Mouse (Mus musculus): ENCODE measurements at regions not wholly inside any gene's neighbourhood (a gene's known extent, or its start where the extent isn't known, plus 50 kb on each side); places are given as distances from the start of the nearest gene placed in this dataset.

DNA sequence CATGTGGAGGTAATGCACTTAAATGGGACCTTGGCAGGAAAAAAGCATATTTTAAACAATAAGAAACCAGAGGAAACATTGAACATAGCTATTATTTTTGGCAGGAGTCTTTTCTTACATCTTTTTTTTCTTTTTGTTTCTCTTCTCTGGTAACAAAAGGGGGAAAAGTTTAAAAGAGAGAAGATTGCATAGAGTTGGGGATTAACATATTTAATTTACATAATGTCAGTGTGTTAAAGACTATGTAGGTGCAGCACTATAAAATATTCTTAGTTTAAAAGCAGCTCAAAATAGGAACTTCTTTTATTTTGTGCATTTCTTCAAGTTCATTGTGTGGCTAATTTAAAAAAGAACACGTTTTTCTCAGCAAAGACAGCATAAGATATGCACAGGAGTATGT, 1087.5 kb downstream of the Cdh11 start:
- ATAC-seq (ENCODE audit: insufficient number of reproducible peaks, low FRiP score, low TSS enrichment), result no peak

- no peak for ATAC-seq (ENCODE audit: insufficient number of reproducible peaks, low FRiP score, low TSS enrichment)
These were observed 1094.5 kb downstream of the Cdh11 start for GRCm38 (mm10) chr8:101690901-101691300.

GRCm38 (mm10) chr8:101668921-101669320, 1116.5 kb downstream of the Cdh11 start:
- ATAC-seq (ENCODE audit: insufficient number of reproducible peaks, low FRiP score, low TSS enrichment), result no peak

- no peak for ATAC-seq (ENCODE audit: insufficient number of reproducible peaks, low FRiP score, low TSS enrichment)
These were observed 1122.6 kb downstream of the Cdh11 start for GRCm38 (mm10) chr8:101662874-101663273.

DNA sequence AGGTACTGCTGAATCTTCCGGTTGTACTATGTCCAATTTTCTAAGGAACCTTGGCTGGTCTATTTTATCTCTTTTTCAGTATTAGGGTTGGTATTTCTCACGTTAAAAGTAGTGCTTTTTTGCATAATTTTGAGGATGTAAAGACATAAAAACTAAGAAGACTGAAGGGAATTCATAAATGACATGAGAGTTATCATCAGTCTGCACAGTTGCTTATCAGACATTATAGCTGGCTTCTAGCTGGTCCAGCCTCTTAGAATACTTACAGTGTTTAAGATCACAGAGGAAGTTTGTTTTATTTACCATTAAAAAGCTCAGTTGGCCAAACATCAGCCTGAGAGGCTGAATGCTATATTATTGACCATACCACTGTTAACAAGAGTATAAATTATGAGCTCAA, 1130.2 kb downstream of the Cdh11 start:
- no peak for ATAC-seq (ENCODE audit: insufficient number of reproducible peaks, low FRiP score, low TSS enrichment)

GRCm38 (mm10) chr8:101628816-101629215, 1156.6 kb downstream of the Cdh11 start:
- no peak for ATAC-seq (ENCODE audit: insufficient number of reproducible peaks, low FRiP score, low TSS enrichment)

GRCm38 (mm10) chr8:101621941-101622340, 1163.5 kb downstream of the Cdh11 start:
- no peak for ATAC-seq (ENCODE audit: insufficient number of reproducible peaks, low FRiP score, low TSS enrichment)

GRCm38 (mm10) chr8:101591115-101591514, 1194.3 kb downstream of the Cdh11 start:
- no peak for ATAC-seq (ENCODE audit: insufficient number of reproducible peaks, low FRiP score, low TSS enrichment)

GRCm38 (mm10) chr8:101590639-101591038, 1194.8 kb downstream of the Cdh11 start:
- ATAC-seq (ENCODE audit: insufficient number of reproducible peaks, low FRiP score, low TSS enrichment), result no peak

GRCm38 (mm10) chr8:101564447-101564846, 1221.0 kb downstream of the Cdh11 start:
- peak; percentile 92 for ATAC-seq (ENCODE audit: insufficient number of reproducible peaks, low FRiP score, low TSS enrichment)

GRCm38 (mm10) chr8:101522758-101523157, 1262.7 kb downstream of the Cdh11 start:
- ATAC-seq (ENCODE audit: insufficient number of reproducible peaks, low FRiP score, low TSS enrichment), result no peak

DNA sequence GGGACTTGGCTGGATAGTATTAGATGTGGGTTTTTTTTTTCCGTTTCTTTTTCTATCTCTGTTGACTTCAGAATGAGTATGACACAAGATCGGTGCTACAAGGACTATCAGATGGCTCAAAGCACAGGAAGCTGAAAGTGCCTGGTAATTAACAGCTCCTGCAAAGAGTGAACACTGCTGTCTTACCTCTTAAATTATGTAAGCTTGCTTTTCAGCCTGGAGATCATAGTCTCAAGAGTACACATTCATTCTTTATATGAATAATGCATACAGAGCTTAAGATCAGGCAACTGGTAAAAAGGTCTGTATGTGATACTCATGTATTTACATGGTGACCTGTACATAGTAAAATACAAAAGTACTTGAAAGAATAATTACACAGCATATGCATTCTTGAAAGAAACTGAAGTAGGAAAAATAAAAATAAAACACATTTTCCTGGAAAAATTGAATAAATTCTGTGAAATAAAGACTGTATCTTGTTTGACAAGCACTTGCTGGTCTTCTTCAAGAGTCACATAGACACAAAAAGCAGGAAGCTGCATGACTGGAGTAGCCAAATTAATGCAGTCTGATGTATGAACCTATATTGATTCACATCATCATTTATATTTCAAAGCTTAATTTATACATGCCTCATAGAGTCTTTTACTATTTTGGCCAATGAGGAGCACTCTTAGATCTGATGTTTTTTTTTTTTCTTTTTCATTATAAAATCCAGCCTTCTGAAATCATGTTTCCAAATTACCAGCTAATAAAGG, 1306.7 kb downstream of the Cdh11 start:
- ATAC-seq (ENCODE audit: insufficient number of reproducible peaks, low FRiP score, low TSS enrichment), result no peak

DNA sequence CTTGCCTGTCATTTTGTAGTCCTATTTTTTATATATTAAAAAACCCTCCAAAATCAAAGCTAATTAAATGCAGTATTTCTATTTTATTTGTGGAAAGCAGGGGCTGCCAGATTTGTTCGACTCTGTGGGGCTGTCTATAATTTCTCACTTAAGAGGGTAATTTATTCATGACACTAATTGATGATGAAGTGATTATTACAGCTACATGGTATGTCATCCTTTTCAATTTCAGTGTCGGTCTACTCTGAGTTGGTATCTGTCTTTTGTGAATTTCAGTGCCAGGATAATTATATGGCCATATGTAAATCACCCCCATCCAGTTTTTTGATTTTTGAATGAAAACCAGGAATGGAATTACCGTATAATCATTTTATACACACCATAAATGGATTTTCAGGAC, 1319.1 kb downstream of the Cdh11 start:
- ATAC-seq (ENCODE audit: insufficient number of reproducible peaks, low FRiP score, low TSS enrichment), result no peak

DNA sequence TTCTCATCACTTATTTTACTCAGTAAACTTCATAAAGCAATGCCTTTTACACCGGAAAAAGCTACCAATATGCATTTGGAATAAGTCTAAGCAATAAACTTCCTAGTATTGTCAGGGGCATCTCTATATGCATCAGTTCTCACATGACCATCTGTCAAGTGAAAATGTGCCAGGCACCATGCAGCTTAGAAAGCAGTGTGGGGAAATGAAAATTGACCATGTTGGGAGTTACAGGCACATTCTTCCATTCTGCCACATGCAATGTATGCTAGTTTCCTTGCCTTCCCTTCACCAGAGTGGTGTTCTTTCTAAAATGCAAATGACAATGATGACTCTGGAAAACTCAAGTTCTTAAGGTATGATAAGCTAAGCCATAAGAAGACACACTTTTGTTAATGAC, 1322.9 kb downstream of the Cdh11 start:
- ATAC-seq (ENCODE audit: insufficient number of reproducible peaks, low FRiP score, low TSS enrichment), result peak; percentile 99

DNA sequence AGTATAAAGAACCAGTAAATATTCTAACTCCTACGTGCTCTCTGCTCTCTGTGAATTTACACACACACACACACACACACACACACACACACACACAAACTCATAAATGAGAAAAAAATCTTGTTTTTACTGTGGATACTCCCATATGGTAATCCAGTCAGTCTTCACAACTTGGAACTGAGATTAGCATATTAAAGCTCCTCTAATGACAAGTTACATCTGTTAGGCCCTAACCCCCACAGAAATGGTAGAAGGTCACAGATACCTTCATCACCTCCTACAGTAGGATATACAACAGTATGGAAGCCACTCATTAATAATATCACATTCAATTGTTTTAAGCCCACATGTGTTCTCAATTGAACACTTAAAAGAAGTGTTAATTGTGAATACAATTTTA, 1340.7 kb downstream of the Cdh11 start:
- no peak for ATAC-seq (ENCODE audit: insufficient number of reproducible peaks, low FRiP score, low TSS enrichment)

GRCm38 (mm10) chr8:101442563-101442962, 1342.9 kb downstream of the Cdh11 start:
- ATAC-seq (ENCODE audit: insufficient number of reproducible peaks, low FRiP score, low TSS enrichment), result no peak

DNA sequence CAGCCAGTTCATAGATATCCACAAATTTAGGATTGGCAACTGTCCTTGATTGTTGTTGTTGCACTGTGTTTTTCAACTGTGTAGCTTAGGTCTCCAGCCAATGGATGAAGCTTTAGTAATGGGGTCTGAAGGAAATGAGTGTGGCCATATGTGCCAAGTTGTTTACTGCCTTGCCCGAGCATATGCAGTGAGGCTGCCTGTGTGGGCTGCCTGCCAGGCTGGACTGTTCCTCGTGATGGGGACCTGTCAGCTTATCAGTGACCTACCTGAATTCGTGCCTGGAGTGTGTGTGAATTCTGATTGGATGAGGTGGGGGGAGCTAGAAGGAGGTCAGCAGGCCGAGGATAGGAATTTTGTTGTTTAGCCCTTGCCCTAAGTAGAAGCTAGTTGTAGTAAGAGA, 1349.8 kb downstream of the Cdh11 start:
- no peak for ATAC-seq (ENCODE audit: insufficient number of reproducible peaks, low FRiP score, low TSS enrichment)
